Mouse (Mus musculus) fibroblast of lung, adult 2 months (primary cell): Measurements from ENCODE around the gene Zfp593.

Source experiments
- DNase-seq: peaks from one replicate; pipeline ENCODE4 v3.0.0-alpha.2; 2011; ENCODE audit warnings: low read depth

Zfp593 gene

DNA sequence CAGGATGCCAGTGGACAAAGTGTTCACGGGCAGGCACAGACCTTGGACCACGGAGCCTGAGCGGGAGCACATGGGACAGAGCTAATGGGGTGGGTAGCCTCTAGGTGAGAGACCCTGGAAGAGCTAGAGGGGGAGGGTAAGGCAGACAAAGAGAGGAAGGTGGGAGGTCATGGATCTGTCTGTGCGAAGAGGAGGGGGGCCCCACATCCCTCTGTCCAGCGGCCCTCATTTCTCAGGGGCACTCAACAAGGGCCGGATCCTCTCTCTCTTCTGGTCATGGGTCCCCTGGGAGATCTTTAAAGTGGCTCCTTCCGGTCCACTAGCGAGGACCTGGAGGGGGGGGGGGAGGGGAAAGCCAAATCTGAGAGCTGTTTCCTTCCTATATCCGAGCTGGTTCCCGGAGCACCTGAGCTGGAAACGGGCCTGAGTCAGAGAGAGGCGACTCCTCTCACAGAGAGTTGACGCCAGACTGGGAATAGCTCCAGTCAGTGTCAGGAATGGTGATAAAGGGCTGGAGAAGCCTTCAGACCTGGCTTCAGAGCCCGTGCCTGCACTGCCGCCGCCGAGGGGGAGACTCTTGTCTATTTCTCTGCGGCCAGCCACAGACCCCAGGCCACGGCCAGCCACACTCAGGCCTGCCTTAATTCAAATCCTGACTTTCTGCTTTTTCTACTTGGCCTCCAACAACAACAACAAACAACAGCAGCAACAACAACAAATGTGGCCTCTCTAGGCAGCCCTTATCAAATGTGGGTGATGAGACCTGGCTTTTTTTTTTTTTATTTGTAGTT, 11.2 kb upstream of the Zfp593 start:
- DNase-seq, result no peak

DNA sequence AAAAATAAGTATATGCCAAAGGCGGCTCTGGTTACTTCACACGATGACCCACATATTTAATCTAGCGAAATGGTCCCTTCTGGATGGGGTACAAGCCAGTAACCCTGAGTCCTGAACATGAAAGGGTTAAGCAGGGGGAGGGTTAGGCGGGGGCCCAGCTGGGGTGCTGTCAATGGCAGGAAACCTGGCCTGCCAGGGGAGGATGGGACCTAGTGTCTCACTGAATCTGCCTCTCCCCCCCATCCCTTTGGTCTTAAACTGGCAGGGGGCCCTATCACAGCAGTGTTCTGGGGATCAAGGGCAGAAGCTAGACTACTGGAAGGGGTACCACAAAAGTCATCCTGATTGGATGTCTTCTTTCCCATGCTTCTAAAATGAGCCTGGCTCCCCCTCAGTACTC, 10.5 kb upstream of the Zfp593 start:
- DNase-seq, result no peak

DNA sequence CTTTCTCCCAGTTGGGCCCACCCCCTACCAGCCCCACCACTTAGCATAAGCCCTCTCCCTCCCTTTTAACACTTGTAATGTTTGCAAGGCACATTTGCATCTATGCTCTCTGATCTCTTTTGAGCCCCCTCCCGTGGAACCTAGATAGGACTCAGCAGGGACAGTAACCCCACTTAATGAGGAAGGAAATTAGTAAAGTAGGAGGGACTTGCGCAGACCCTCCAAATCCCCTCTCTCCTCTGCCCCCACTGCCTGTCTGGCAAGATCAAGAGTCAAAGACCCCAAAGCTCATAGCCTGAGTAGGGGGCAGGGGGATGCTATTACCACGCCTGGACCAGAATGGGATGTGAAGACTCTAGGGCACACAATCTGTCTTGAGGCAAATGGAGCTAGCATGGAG, 9.4 kb upstream of the Zfp593 start:
- DNase-seq, result no peak

DNA sequence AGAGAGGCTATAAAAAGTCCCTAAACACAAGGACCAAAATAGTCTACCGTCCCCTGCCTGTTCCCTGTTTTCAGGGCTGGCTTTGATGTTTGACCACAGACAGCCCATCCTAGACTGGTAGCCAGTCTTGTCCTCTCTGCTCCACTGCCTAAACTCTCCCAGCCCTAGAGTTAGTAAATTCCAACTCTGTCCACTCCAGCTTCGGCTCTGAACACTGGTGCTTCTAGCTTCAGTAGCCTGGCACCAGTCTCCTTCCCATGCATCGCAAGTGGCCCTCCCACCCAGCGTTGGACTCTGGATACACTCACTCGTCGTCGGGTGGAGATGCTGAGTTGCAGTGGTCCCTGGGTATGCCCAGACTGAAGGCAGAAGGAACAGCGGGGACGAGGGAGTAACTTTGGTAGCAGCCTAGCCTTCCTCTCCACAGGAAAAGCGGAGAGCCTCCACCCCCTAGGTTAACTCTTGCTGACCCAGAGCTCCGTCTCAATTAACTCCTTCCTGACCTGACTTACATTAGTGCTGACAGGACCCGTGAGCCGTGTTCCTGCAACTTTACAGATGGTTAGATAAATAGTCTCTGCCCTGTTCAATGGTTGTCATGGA, 8.4 kb upstream of the Zfp593 start, which contains the start of gene Grrp1:
Gene Grrp1 (minus strand): TSS at position 385 of the 603 bp plus-strand sequence.
- no peak for DNase-seq

DNA sequence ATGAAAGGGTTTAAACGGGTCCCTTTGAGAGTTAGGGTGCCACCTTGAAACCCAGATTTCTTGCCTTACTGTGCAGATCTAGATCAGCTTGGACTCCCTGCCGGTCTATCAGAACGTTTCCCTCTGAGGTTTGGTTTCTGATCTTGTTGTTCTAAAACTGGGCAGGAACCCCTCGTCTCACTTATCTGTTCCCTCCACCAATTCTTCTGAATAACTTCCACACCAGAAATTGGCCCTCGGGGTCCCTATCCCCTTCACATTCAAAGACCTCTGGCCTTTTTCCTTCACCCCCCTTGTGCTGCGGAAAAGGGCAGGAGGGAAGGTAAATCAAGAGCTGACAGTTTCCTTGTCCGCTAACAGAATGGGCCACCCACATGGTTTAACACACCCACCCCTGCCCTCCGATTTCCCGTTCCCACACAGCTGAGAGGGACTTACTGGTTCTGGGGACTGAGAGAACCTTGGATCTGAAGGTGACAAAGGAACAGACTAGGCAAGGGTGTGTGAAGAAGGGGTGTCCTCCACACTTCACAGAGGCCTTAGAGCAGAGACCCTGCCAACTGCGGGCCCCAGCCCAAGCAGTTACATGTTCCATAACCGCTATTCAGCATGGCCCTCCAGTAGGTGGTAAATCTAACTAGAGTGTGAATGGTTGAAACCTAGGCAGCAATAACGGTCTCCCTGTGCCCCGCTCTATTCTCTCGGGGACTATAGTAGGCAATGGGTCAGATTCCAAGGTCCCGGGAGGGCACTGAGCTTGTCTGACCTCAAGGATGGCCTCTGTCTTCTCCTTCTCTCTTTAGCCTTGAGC, 7.7 kb upstream of the Zfp593 start:
- DNase-seq, result no peak

DNA sequence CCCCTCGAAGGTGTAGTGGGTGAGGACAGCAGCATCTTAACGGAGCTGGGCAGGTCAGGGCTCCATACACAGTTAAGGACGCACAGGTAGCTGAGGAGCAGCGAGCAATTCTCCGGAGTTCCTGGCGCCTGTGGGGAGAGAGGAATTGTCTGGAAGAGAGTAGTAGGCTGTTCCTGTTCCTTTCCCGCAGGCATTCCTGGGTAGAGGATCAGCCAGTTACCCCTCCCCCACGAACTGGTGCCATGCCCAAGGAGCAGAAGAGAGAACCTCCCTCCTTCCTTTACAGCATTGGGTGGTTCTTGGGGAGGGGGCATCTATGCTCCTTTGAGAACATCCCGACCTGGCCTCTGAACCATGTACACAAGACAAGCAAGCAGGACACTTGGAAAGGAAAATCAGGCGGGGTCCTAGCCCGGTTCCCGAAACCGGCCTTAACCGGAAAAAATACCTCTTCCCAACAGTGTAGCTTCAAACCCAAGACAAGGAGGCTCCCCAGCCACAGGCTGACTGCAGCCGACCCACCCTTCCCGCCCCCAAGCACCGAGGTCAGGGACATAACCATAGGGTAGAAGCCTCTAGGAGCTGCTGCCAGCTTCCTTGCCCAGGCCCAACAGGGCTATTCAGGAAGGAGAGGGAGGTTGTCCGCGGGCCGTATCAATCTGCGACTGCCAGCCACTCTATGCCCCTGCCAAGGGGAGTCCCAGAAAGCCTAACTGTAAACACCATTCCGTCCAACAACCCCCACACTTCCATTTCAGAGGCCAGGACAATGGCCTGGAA, 6.9 kb upstream of the Zfp593 start:
- no peak for DNase-seq

DNA sequence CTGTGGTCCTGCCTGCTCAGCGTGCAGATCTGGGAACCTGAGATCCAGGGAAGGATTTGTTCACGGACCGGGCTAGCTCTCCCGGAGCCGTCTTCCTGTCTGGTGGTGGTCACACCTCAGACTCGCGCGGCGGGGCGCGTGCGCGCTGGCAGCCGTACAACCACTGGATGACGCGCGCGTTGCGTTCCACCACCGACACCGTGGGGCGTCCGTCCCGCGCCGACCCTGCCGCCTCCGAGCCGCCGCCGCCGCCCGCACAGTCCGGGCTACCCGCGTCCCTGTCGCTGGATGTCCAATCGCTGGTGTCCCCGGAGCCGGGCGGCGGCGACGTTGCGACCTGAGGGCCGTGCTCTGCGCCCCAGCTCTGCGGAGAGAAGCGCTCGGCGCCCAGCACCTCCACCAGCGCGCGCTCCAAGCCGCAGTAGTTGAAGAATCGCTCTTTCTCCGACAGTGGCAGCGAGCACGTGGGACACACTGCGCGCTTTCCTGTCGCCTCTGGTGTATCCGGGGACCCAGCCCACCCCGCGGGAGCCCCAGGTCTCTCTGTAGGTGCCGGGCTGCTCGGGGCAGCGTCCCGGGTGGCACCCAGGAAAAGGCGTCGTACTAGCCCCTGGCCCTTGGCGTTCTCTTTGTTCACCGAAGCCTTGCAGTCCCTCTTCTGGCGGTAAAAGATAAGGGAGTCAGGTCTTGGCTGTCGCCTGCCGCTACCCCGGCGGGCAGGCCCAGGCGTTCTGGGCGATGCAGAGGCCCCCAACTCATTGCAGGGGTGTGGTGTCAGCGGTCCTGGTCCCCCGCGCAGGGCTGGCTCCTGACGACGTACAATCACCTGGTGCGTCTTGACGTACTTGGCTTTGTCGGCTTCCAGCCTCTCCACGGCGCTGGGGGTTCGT, 6.1 kb upstream of the Zfp593 start:
- DNase-seq, result no peak

DNA sequence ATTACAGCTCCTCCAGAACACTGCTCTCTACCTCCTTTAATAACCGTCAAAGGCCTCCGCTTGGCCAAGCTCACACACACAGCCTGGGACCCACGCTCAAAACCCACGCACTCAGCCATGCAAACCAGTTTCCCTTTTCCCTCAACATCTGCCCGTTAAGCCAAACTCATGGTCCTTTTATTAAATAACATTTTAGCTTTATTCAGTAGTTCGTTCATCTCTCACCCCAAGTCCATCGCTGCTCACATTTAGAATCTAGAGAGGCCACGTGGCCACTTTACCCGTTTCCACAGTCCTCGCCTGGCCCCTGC, 5.5 kb upstream of the Zfp593 start:
- no peak for DNase-seq

DNA sequence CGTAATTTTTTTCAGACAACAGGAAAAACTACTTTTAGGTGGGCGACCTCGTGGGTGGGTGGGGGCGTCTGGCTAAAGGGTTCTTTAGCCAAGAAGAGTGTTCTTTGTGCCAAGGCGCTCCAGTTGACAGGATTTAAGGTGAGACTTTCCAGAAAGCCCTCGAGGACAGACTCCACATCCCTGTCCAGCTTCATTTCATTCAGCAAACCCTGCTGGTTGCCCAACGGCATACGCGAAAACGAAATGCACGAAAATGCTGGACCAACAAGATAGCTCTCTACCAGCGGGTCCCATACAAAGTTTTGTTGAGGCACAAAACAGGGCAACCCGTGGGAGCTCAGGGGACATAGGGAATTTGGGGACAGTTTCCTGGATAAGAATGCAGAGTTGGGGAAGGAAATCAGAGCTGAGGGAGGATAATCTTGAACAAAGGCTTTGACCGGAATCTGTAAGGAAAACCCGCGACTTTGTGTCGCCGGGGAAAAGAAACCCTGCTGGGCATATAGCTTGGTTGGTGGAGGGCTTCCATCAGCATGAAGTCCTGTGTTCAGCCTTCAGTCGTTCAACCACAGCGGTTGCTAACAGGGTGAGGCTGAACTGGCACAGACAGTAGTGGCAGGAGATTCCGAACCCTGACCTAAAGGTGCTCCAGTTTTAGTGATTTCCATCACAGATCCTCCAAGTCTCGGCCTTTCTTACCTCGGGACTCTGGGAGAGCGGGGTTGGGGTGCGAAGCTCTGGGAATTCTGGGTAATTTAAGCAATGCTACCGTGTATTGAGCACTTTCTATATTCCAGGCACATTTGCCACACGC, 4.9 kb upstream of the Zfp593 start:
- DNase-seq, result no peak

DNA sequence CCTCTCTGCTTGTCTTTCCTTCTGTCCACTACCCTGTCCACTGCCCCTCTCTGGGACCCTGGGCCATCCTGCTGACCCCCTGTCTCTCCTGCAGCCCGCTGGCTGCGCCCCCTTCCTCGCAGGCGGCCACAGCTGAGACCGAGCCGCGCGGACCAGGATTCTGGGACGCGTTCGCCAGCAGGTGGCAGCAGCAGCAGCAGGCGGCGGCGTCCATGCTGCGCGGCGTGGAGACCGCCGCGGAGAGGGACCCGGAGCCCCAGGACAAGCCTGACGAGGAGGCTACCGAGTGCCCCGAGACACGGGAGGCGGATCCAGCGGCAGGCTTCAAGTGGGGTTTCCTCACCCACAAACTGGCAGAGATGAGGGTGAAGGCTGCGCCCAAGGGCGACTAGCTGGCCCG, 4.3 kb upstream of the Zfp593 start:
- no peak for DNase-seq

DNA sequence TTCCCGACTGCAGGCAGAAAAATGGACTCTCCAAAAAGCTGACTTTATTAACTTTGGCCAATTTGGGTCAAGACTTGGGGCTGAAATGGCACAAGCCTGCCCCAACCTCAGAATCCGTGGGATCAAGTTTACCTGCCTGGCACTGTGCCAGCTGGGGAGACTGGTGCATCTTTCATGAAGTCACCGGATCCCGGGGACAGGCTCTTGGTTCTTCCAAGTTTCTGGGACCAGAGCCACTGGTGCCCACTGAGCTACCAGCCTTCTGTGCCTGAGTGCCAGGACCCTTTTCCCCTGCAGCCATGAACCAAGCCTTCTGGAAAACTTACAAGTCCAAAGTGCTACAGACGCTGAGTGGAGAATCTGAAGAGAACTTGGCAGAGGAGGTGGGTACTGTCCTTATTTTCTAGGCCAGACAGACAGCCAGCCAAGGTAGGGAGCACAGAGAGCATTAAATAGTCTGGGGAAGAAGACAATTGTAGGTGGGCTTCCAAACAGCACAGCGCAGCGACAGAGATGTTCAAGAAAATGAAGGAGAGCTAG, 1.4 kb upstream of the Zfp593 start, which contains the start of gene Gm30191:
Gene Gm30191 (plus strand): TSS at position 217 of the 540 bp plus-strand sequence.
- DNase-seq, result no peak

DNA sequence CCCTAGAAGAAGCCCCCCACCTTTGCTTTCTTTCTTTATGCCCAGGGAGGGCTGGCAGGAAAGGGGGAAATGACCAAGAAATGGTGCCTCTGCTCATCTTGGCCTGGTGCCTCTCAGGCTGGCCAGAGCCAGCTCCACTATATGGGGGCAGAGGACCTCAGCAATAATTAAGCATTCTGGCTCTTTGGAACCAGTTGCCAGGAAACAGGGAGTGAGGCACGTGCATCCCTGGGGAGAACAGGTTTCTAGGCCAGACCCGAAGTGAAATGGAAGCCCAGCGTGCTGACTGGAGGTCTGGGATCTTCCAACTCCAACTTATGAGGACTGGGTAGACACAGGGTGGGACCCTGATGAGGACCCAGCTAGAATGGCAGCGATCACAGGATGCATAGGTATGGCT, 864 bp upstream of the Zfp593 start:
- no peak for DNase-seq

DNA sequence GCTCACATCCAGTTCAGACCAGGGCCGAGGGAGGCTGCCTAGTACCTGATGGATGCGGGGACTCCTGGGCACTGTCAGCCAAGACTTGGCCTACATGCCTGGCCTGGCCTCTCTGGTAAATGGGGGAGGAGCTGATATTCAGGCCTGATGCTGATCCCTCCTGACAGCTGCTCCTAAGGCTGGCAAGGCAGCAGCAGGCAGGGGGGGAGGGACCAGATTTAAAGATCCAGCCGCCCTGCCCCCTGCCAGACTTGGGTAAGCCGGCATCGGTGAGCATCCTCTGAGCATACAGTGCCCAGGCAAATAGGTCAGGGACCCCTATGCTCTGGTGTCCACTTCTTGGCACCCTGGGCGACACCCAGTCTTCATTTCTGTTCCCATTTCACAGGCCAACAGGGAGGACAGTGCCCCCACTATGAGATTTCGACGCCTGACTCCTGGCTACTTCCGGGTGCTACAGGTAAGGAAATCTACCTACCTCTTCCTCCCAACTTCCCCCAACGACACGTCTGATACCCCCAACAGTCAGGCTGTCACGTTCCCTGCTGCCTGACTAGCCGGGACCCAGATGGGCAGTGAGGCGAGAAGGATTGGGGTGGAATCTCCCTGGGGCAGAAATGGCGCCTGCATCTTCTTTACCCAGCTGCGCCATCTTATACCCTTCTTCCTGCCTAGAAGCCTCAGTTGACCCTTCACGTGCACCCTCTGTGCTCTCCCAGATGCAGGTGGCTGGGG, 1.7 kb downstream of the Zfp593 start, which contains the start of gene E130218I03Rik:
Gene E130218I03Rik (plus strand): TSS at position 147 of the 735 bp plus-strand sequence.
- no peak for DNase-seq

DNA sequence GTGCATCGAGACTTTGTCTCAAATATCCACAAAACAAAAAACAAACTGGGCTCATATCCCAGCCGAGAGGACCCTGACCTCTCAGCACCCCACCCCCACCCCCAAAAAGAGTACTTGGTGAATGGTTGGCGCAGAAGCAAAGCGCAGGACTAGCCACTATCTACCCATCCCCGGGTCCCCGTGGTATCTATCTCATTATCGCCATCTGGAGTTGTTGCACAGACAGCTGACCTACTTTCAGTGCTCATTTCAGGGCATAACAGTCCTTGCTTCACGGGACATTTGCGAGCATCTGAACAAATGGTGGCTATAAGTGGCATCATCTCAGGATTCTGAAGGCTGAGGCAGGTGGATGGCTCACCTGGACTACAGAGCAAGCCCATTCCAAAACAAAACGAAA, 6.7 kb downstream of the Zfp593 start:
- no peak for DNase-seq

DNA sequence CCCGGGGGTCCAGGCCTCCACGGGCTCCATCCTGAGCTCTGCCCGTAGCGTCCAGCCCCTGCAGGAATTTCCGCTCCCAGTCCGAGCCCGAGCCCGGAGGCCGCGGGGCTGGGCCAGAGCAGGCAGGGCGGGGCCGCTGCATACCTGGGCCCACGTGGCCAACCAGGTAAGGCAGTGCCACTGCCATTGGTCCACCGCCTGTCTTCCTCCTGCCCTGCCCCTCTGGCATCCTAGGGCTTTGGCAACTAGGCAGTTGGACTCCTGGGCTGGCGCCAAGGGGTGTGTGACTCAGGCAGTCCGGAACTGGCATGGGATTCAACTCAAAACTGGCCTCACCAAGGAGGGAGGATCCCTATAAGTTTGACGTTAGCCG, 7.1 kb downstream of the Zfp593 start, which contains the start of gene Cnksr1:
Gene Cnksr1 (minus strand): TSS at position 121 of the 373 bp plus-strand sequence.
- peak; percentile 57 for DNase-seq

DNA sequence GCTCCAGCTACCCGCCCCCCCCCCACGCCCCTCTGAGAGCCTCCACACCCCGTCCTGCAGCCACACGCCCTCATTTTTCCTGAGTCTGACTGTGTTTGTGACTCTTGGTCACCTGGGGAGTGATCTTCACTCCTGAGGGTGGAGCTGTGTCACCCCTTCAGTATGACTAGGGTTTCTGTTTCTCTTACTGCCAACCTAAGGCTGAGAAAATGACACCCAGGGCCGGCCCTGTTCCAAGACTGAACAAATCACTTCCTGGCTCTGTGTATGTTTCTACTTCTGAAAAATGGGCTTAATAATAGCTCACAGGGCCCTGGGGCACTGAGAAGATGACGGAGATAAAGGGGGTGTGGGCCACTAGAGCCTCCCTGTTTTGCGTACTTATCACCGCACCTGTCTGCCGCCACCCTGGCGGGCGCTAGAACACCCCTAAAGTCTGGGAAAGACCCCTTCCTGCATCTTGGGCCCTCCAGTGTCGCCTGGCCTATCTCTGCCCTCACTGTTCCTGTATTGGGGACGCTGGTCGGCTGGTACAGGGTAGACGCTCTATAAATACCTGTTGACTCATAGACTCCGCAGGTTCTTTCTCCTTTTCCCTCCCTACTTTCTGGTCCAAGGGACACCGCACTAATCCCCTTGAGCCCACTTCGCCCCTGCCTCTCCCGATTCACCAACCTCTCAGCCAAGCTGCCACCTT, 7.7 kb downstream of the Zfp593 start:
- no peak for DNase-seq

DNA sequence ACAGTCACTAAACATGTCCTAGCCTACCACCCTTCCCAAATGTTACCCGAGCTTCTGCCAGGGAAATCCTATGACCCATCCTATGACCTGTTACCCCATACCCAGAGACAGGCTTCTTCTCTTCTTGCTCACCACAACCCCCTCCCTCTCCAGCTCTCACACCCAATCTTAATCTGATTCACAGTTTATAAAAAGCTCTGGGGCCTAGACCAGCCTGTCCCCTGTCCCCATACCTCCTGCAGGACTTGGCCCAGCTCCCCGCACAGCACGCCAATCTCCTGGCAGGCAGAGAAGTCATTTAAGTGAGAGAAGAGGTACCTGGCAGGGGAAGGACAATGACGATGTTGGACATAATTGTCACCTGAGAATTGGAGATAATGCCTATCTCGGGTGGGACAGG, 10.5 kb downstream of the Zfp593 start:
- DNase-seq, result no peak

DNA sequence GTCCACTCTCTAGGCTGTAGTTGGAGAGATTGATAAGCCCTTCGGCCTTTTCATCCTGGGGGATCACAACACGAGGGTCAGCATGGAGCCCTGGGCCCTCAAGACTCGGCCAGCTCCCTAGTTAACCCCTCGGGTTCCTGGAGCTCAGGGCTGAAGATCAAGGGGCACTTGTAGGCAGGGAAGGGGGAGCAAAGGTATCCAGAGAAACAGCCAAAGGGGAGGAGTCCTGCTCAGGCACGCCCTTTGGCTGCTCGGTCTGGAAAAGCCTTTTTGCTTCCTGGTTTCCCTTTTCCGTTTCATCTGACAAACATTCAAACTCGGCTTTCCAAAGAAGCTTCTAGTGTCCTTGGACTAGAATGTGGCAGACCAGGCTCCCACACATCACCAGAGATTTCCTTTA, 15.0 kb downstream of the Zfp593 start:
- DNase-seq, result no peak

DNA sequence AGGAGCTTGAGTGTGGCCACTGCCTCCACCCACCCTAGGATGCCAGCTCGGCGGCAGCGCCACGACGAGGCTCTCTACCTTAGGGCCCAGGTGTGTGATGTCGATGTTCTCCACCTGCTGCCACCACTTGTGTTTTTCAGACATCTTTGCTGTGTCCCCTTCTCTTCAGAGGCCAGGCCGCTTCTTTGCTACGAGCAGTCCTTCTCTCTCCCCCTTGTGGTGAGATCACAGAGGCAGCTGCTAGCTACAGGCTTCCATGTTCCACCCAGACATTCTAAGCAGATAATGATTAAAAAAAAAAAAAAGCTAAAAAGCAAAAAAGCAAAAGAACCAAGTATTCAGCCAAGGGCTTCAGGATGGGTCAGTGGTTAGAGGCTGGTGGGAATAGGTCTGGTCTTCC, 18.2 kb downstream of the Zfp593 start, which contains the start of gene Catsper4:
Gene Catsper4 (minus strand): TSS at position 190 of the 400 bp plus-strand sequence.
- DNase-seq, result no peak
